Mouse (Mus musculus): Measurements from ENCODE around the gene Nacad.

GRCm38 (mm10) chr11:6603224-6603623 is 2.6 kb downstream of the Nacad start:
- TF ChIP-seq GATA1 (IDR thresholded peaks at IDR 0.05; ENCODE audit: borderline replicate concordance, low read length) (no peak), FLI1 (IDR thresholded peaks at IDR 0.05; ENCODE audit: low read length) (no peak)
